Mouse (Mus musculus): ENCODE measurements around the gene Dhx36.

Dhx36 gene

DNA sequence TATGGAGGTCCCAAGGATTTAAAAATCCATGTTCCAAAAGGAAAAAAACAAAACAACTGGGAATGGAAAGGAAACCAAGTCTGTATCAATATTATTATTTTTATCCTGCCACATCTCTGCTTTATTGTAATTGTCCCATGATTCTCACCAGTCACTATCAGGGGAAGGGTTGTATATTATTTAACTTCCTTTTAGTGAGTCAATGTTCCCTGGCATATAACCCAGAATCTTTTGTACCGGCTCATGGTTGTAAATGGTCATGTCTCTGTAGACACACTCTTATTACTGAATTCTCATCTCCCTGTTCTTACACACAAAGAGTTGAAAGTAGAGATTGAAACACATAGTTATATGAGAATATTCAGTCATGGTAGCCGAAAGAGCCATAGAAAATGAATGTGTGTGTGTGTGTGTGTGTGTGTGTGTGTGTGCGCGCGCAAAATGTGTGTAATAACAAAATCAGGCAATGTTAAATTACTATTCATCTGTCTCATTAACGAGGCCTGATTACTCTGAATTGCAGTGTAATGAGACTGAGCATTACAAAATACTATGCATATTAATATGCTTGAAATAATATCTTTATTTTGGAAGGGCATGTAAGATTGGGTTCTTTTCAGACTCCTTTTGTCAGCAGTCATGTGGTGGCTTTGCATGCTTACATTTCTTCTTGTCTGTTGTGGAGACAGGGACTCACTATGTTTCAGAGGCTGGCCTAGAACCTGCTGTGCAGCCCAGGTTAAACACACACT lies 88.2 kb downstream of the Dhx36 start:
- no peak for DNase-seq

Measured in cerebellum, adult 9-11 months (tissue).